Mouse (Mus musculus) heart, adult 18-20 months (tissue): ENCODE results near the gene Gm4707. TPM values are rescaled to one million over a fixed set of nuclear protein-coding genes. Genes with fewer than 3 reads are reported as not detected.
"Not testable (repeated sequence)": the region's sequence is repeated elsewhere in the genome, so short reads cannot be mapped to it uniquely, and the experiment has no call there.

ENCODE experiments used
- DNase-seq, 2 experiments: peaks; one replicate each; pipeline ENCODE4 v3.0.0; 2021 to 2022; ENCODE audit warnings: mixed read lengths in 1 of 2
- long read RNA-seq, 2 experiments: library from polyadenylated mRNA; stranded (forward); transcript quantifications; one replicate each; pipeline ENCODE4 v2.0.0; 2021
- total RNA-seq, 2 experiments: library from RNA; stranded (reverse); gene quantifications; 2 replicates each; pipeline ENCODE4 v1.2.3; 2021

The Gm4707 gene
- total RNA-seq, result under 1 TPM; 0.77 to 0.99 TPM
- long read RNA-seq, experiment 1, result 0 reads
- long read RNA-seq, experiment 2, result 0 reads

DNA sequence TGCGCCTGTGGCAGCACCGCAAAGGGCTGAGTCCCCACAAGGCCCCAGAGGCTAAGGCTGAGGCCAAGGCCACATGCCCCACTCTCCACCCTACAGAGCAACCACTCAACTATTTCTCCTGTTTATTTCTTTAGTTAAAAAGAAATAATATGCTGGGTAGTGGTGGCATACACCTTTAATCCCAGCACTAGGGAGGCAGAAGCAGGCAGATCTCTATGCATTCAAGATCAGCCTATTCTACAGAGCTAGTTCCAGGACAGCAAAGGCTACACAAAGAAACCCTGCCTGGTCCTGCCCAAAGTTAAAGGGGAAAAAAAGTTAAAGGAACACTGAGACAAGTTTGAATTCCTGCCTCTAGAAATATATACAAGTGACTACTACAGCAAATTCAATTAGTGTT is at the start of gene Gm4707:
Gene Gm4707, minus strand, starts transcription at position 101 of the 400 bp plus-strand sequence.
- no peak for DNase-seq

DNA sequence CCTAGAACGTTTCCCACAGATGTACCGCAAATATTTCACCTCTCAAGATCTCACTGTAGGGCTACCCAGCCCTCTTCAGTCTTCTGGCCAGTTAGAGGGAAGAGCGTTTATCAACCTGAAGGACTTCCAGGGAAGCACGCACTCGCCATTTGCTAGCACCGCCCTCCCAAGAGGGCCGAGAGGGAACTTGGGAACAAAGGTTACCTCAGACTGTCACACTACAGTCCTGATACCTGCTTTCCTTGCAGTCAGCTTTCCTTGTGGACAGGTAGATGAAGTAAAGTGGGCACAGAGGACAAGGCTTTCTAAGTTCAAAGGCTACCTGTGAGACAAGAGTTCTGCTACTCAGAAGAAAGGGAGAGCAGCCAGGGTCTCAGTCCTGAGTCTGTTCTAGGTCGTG is 47.1 kb upstream of the Gm4707 start:
- no peak for DNase-seq

DNA sequence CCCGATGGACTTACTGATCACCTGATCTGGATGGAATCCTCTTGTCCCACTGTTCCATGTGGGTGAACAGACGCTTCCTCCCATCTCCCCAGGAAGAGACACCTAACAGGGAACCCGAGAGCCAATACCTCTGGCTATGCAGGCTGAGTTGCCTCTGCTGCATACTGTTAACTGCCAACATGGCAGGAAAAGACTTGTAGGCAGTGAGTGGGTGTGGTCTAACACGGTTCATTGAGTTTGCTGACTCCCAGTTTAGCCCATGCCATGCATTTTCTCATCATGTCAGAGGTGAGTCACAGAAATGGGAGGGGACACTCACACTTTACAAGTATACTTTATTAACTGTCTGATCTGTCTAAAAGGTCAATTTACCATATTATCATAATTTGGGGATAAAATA is 36.1 kb upstream of the Gm4707 start:
- no peak for DNase-seq

DNA sequence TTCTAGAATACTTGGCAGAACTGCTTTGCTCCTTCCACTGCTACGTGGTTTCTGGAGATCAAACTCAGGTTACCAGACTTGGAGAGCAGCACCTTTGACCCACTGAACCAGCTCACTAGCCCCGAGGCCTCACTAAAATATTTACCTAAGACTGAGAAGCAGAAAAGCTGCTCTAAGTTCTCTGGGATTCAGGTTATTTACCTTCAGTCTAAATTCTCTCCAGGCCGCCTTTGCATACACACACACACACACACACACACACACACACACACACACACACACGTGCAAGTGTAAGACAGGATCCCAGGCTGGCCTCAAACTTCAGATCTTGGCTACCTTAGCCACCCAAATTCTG is 31.6 kb upstream of the Gm4707 start:
- no peak for DNase-seq

DNA sequence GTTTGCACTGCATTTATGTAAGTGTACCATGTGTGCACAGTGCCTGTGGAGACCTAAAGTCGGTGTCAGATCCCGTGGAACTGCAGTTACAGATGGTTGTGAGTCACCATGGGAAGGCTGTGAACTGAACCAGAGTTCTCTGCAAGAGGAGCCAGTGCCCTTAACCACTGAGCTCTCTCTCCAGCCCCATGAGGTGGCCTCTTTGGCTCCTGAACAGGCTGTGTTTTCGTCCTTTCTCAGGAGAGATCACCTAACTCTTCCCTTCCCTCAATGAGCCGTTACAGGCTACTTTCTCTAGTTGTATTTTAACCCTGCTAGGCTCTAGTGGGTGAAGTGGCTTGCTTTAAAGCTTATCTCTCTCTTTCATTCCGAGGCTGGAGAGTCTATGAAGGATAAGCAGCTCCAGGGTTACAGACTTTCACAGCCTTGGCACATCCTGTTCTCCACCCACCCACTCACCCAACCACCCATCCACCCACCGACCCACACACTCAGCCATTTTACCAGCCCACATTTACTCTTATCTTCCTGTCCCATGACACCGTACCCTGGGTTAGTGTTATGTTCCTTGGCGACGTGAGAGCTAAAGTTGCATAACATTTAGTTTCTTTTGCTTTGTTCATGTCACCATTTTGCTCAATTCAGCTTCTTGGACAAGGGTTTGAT is 31.1 kb upstream of the Gm4707 start:
- DNase-seq, result no peak

DNA sequence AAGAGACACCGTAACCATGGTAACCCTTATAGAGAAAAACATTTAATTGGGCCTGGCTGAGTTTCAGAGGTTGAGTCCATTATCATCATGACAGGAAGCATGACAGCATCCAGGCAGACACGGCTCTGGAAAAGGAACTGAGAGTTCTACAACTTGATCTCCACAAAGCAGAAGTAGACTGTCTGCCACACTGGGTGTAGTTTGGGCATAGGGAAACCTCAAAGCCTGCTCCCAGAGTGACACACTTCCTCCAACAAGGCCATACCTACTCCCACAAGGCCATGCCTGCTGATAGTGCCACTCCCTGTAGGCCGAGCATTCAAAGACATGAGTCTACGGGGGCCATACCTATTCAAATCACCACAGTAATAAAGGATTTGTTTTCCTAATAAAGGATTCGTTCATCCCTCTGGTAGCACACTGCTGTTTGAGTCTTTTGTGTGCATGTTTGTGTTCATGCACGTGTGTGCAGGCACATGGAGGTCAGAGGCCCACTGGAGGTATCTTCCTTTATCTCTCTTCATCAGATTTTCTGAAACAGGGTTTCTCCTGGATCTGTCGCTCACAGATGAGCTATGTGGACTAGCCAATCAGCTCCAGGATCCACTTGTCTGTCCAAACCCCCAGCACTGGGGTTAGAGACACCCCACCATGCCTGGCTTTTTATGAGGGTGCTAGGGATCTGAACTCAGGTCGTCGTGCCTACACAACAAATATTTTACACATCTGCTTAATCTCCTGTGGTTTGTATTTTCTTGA is 30.2 kb upstream of the Gm4707 start:
- DNase-seq, result no peak

DNA sequence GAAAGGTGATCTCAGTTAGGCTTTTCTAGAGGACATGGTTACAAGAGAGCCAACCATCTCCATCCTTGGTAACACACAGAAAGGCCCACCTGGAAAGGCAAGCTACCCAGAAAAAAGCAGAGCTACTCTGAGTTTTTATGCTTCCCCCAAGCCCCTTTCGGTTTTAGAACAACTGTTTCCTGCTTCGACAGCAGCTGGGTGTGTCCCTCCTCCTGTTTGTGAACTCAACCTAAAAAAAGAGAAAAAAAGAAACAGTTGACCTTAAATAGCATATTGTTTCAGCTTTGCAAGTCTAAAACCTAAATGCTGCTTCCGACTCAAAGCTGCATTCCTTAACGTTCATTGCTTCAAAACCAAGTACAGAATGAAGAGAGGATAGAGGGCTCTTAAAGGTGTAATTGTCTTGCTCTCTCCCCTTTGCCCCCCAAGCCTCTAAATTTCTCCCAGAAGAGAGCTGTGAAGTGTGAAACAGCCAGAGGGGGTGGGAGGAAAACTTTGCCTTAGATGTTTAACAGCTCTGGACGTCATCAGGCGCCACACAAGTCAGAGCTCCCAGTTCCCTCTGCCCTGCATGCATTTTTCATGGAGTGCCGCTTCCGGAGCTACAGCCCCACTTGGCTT is 26.6 kb upstream of the Gm4707 start:
- peak; percentile 23 to 63 for DNase-seq

DNA sequence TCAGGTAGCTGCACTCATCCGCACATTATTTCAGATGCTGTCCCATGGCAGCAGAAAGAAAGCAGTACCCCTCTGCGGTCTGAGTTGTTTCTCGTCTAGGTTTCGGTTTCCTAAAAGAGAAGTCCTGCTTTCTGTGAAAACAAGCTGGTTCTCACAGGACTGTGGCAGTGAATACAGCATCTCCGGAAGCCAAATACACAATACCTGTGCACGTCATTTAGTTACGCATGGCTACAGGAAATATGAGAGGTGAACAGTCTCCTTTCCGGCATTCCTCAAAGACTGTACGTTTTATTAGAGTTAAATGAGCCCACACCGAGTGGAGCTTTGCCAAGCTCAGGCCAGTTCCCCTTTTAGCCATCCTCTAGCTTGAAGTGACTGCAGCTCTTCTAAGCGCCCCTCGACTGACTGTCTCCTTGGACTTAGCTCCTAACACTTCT is 26.1 kb upstream of the Gm4707 start:
- peak; percentile 57 to 62 for DNase-seq

DNA sequence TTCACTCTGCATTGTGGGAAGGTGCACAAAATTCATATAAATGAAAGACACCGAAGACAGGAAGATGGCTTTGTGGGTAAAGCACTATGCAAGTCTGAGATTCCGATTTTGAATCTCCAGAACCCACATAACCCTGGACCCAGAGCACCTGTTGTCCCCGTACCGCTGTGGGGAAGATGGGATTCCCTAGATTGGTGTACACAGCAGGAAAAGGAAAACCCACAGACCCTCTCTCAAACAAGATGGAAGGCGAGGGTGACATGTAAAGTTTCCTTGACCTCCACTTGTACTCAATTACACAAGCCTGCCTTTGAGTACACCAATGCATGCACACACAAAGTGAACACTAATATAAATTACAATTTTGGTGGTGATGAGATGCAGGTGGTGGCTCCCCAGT is 25.0 kb upstream of the Gm4707 start:
- no peak for DNase-seq

DNA sequence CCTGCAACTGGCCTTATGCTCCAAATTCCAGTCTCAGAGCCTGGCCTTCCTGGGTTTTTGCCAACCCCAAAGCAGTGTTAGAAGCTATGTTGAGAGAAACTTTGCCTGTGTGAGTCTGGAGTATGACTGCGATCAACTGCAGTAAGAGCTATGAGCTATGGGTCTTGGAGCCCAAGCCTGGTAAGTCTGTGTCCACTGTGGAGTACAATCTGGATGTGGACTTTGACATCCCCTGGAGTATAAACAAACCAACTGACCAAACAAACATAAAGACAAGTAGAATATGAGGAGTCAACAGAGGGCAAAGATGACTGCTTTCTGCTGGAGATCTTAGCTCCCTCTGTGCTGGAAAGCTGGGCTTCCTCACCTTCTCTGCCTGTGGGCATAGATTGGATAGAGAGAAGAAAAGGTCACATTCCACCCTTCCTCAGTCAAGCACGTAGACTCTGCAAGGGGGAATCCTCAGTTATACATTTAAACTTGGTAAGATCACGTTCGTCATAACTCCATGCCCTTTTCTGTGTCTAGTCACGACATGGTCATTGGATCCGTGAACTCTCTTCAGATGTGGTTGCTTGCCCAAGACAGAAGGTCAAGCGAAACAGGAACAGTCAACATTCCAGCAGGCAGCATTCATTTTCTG is 23.8 kb upstream of the Gm4707 start:
- DNase-seq, result no peak

DNA sequence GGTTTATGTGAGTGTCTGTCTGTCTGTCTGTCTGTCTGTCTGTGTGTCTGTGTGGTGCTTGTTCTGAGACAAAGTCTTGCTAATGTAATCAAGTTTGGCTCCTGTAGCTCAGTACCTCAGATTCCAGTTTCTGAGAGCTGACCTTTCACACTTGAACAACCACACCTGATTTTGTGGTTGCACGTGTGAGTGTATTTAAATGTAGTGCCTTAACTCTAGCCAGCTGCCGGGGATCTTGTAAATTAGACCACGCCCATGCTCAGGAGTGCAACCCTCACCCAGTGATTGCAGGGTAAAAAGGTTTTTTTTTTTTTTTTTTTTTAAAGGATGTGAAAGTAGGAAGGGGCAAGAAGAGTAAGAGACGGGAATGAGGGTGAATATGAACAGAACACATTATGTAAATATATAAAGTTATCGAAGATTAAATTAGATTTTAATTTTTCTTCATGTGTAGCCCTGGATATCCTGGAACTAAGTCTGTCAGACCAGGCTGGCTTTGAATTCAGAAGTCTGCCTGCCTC is 19.7 kb upstream of the Gm4707 start:
- peak in 1 of 2 experiments; percentile 22 for DNase-seq

DNA sequence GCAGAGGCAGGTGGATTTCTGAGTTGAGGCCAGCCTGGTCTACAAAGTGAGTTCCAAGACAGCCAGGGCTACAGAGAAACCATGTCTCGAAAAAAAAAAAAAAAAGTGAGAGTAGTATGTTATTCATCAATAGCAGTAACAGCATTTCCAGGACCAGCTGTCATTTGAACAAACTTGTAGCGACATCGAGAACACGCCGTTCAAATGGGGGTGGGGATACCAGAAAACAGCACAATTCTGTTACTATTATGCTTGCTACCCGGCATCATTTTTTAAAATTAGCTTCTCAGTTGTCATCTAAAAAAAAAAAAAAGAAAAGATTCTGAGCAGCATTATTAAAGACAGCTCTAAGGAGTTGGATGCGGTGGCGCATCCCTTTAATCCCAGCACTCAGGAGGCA is 17.8 kb upstream of the Gm4707 start:
- DNase-seq, result no peak

DNA sequence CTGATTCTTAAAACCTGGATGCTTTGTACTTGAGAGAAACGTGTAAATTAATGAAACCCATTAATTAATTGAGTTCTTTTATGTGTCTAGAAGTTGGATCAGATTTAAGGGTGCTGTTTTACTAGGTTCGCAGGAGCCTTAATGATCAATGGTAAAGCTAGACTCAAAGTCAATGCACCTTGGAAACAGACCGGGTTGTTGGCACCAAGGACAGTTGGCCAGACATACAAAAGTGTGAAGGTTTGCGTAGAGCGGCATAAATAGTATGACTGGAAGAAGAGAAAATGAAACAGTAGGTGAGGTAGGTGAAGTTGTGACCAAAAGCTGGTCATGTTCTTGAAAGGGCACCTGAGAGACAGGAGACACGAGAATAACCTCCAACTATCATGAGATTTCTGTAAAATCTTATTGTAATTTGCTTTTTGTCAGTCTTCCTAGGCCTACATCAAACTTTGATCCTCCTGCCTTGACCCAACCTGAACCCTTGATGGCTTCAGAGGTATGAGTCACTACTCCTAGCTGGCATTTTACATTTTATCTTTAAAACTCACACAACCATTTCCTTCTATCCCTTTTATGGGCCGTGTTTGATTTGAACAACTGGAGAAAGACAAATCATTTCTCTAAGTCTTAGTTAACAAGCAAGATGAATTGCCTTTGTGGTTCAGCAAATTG is 16.8 kb upstream of the Gm4707 start:
- DNase-seq, result no peak

DNA sequence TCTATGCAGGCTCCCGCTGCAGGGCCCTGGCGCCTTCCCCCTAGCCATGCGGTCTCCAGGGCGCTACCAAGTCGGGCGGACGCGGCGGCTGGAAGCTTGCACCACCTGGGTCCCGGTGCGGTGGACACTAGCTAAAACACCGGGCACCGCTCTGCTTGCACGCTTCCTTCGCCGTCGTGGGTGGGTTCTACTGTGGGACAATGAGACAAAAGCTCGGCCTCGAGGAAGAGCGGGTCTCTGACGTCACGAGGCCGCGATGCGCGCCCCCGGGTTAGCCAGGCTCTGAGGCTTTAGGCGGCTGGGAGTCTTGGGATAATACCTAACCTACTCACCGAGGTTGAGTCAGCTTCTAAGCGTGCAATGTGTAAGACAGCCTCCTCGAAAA is 16.0 kb upstream of the Gm4707 start:
- DNase-seq, result peak; percentile 66 to 77

DNA sequence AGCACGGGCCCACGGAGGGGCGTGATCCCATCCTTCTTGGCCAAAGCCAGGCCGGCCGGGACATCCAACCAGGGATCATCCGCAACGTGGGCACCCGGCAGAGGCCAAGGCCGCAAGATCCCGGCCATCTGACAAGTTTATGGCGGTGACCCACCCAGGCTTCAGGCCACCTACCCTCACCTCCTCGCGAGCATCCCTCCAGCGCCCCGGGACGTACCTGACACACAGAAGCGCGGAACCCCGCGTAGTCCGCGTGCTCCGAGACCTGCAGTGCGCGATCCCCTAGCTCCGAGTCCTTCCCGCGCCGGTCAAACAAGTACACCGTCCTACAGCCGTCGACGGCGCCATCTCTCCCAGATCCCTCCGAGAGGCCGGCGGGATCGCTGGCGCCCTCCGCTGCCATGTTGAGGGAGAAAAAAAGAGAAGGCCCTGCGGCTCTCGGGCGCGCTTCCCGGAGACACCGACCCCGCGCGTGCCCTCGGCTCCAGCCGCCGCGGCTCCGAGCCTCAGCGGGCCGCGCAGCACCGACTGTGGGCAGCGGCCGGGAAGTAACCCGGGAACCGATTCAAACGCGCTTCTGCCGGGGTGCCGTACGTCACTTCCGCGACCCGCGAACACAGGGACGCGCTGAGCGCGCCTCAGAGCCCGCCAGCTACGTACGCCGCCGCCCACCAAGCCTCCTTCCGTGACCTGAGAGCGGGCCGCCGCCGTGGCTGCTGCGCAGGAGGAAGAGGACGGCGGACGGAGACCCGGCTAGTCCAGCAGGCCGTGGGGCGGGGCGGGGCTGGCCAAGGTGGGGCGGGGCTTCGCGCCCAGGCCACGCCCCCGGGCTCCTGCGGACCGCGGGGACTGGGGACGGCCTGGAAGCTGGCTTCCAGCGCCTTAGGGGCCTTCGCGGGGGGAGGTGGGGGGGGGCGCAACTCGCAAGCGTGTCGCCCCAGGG is 15.3 kb upstream of the Gm4707 start, which contains the start of gene Smchd1:
Gene Smchd1, minus strand, starts transcription at position 582 of the 943 bp plus-strand sequence.
- DNase-seq, result peak; percentile 91 to 98

DNA sequence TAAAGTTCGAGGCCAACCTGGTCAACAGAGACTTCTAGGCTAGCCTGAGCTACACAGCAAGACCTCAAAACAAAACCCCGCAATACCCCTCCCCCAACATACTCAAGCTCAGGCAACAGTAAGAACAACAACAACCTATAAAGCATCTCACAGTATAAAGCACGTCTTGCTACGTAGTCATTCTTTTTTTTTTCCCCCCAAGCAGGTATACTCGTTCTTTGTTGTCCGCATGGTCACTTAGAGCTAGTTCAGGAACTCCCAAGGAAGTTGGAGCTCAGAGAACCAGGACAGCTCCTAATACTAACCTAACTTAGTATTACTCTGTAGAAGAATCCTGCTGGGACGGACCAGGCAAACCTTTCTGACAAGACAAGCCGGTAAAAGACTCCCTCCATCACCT is 14.4 kb upstream of the Gm4707 start:
- no peak for DNase-seq

DNA sequence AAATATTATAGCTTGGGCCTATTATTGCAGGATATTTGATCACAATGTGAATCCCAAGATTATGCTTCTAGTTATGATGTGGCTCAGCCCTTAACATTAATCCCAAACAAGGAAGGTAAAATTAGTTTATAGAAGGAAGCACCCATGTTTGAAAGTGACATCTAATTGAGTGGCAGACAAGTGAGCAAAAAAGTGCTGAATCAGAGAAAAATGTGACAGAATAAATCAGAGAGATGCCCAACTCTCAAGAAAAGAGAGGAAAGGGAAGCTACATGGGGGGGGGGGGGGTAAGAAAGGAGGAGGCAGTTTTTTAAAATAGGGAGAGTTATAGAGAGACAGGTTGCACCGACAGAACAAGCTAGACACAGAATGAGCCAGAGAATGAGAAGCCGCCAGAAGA is 11.5 kb upstream of the Gm4707 start:
- DNase-seq, result no peak

DNA sequence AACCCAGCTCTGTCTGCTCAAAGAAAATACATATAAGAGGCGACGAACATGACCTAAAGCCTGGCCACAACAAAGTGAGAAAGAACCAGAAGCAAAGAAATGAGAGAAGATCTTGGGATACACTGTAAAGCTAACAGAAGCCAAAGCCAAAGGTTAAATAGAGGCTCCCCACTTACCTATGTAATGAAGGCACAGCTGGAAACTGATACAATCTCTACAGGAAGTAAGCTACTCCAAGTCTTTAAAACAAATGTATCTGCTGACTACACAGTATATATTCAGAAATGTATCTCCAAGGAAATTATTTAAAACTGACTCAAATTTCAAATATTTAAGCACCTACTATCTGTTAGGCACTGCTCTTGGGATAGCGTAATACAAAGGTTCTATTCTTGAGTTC is 594 bp upstream of the Gm4707 start:
- no peak for DNase-seq

DNA sequence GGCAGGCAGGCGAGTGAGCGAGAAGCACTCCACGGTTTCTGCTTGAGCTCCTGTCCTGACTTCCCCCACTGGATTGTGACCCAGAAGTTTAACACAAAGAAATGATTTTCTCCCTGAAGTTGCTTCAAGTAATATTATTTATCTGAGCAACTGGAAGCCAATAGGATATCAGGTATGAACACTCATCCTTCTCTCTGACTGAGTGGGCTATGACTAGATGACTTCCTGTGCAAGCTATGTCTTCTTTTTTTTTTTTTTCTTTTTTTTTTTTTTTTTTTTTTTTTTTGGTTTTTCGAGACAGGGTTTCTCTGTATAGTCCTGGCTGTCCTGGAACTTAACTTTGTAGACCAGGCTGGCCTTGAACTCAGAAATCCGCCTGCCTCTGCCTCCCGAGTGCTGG is 2.4 kb downstream of the Gm4707 start:
- not testable (repeated sequence) for DNase-seq

DNA sequence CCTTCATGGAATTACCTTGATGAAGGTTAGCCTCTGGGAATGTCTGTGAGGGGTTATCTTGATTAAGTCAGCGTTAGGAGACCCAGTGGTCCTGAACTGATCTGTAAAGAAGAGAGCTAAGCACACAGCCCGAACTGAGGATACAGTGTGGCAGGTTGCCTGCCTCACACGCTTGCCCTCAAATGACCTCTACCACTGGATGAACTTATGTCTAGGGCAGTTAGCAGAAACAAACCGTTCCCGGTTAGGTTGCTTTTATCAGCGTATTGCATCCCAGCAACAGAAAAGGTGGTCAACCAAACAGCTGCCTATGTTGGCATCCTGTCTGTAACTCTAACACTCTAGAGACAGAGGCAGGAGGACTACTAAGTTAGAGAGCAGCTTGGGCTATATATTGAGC is 14.5 kb downstream of the Gm4707 start:
- DNase-seq, result peak; percentile 29 to 53

DNA sequence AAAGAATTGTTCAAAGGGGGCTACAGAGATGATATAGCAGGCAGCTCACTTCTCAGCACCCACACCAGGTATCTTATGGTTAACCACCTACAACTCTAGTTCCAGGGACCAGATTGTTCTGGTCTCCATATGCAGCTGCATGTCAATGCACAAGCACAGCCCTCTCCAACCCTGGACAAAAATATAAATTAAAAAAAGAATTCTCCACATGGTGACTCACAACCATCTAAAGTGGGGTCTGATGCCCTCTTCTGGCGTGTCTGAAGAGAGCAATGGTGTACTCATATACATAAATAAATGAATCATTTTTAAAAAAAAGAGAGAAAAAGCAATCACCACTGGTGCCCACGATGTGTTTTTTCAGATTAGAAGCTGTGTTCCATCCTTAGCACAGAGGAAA is 15.0 kb downstream of the Gm4707 start:
- DNase-seq, result no peak
